Mouse (Mus musculus) megakaryocyte, embryonic 14.5 days (primary cell): ENCODE results near the gene Eps8.

Experiments
- FLI1 ChIP-seq: IDR thresholded peaks from 2 replicates; pipeline ENCODE4 v1.6.1; 2012; ENCODE audit warnings: low read length, inconsistent platforms, mixed read lengths
- GATA1 ChIP-seq: IDR thresholded peaks from 3 replicates; pipeline ENCODE4 v1.6.1; 2012; ENCODE audit warnings: mixed read lengths, low read length, inconsistent platforms, borderline replicate concordance

DNA sequence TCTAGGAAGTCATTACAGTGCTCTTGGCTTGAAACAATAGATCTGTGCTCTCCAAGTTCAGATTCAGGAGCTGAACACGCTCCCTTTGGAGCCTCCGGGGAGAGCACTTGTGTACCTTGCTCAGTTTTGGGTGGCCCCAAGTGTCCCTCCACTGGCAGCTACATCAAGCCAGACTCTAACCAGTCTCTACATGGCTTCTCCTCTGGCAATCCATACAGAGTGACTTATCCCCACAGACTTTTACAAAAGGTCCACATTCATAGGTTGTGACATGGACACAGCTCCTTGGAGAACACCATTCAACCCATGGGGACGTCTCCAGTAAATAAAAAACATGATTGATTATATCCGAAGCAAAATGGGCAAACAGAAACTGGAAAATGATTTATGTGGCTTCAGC is 217.2 kb downstream of the Eps8 start:
- TF ChIP-seq GATA1, result no peak
- no peak for TF ChIP-seq FLI1
